10 mouse cellular contexts compared by ENCODE assay signal in the genomic region with DNA sequence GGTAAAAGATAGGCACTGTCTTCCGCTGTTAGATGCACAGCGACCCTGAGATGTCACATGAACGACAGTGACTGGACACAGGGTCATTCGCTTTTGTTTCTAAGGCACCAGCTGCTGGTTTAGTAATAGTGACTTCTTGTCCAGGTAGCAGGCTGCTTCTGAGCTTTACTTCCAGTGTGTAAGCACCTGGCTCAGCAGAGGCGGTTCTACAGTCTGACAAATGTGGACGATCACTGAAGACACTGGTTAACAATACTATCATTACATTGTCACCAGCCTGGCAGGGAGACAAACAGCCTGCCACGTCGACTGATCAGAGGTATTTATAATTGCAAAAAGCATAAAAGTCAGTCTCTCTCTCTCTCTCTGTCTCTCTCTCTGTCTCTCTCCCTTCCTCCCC.
DNase-seq lines count a peak whose midpoint lies in the region; ATAC-seq and TF ChIP-seq lines count a peak whose summit lies in the region.
"Had no signal": no experiment of that assay in that cellular context is flagged by ENCODE, and none has a peak within 500 bp of the region (broad histone marks: within the 10 kb centered on the region; RNA-seq: fewer than 3 reads in every experiment).

No protein-coding gene starts in this region.

- H3K4me3 ChIP-seq in embryonic facial prominence, embryonic 13.5 days = no peak overlapping the region
- no peak overlapping the region for H3K4me3 ChIP-seq in embryonic facial prominence, embryonic 10.5 days
- H3K4me3 ChIP-seq in liver, embryonic 15.5 days (replicated peaks) = no peak overlapping the region
- H3K4me3 ChIP-seq in liver, embryonic 11.5 days (ENCODE audit: low read depth, low read length) = no peak overlapping the region
- H3K4me3 ChIP-seq in intestine, embryonic 16.5 days (ENCODE audit: low read length) = no peak overlapping the region

- H3K9ac ChIP-seq in embryonic facial prominence, embryonic 13.5 days = no peak overlapping the region
- no peak overlapping the region for H3K9ac ChIP-seq in liver, embryonic 15.5 days
- H3K9ac ChIP-seq in liver, embryonic 11.5 days (ENCODE audit: low read depth, low read length) = no peak overlapping the region
- H3K9ac ChIP-seq in intestine, embryonic 16.5 days (ENCODE audit: low read depth, low read length) = no peak overlapping the region

- no peaks in the 10 kb centered on the region for H3K9me3 ChIP-seq in embryonic facial prominence, embryonic 13.5 days
- H3K9me3 ChIP-seq in embryonic facial prominence, embryonic 10.5 days = peaks cover 3% of the 10 kb centered on the region; the same call in 1 of the 2 replicates
- H3K9me3 ChIP-seq in liver, embryonic 15.5 days (replicated peaks) = no peaks in the 10 kb centered on the region
- H3K9me3 ChIP-seq in liver, embryonic 11.5 days (ENCODE audit: control insufficient read depth, low read length) = no peaks in the 10 kb centered on the region
- no peaks in the 10 kb centered on the region for H3K9me3 ChIP-seq in intestine, embryonic 16.5 days (ENCODE audit: control insufficient read depth, low read length)

- 62% methylated on average over 8 of the region's 8 CpGs for WGBS in embryonic facial prominence, embryonic 13.5 days
- 63% methylated on average over 8 of the region's 8 CpGs for WGBS in embryonic facial prominence, embryonic 10.5 days
- 59% methylated on average over 8 of the region's 8 CpGs for WGBS in liver, embryonic 15.5 days (ENCODE audit: insufficient replicate concordance)
- 60% methylated on average over 8 of the region's 8 CpGs for WGBS in liver, embryonic 11.5 days
- WGBS in intestine, embryonic 16.5 days = 52% methylated on average over 8 of the region's 8 CpGs

- TF ChIP-seq CTCF in brain, embryonic 14.5 days (IDR thresholded peaks at IDR 0.05; ENCODE audit: borderline replicate concordance, extremely low read depth, insufficient read depth, insufficient read length) = no peak

- ATAC-seq in embryonic facial prominence, embryonic 13.5 days (ENCODE audit: insufficient number of reproducible peaks, insufficient read depth, low FRiP score, low TSS enrichment, low read depth) = no peak
- no peak for ATAC-seq in liver, embryonic 15.5 days (ENCODE audit: insufficient read depth)
- no peak for ATAC-seq in liver, embryonic 11.5 days (replicated peaks; ENCODE audit: low FRiP score)
- ATAC-seq in intestine, embryonic 16.5 days = no peak
- ATAC-seq: Patski had no signal

- no peak for DNase-seq in embryonic facial prominence, embryonic 10.5 days (ENCODE audit: low spot score)
- DNase-seq in liver, embryonic 11.5 days (ENCODE audit: low spot score) = no peak
- peak; percentile 38 for DNase-seq in brain, embryonic 14.5 days (ENCODE audit: low read depth)
- no peak for DNase-seq in adrenal gland, postnatal 14 days
- no peak for DNase-seq in cerebellum, postnatal 25 days
- DNase-seq: retina, postnatal 1 day had no signal

- H3K4me2 ChIP-seq in embryonic facial prominence, embryonic 13.5 days = peak overlapping the region; percentile 77
- peak overlapping the region; percentile 54; the same call in 1 of the 2 replicates for H3K4me2 ChIP-seq in liver, embryonic 15.5 days
- no peak overlapping the region for H3K4me2 ChIP-seq in liver, embryonic 11.5 days
- H3K4me2 ChIP-seq in intestine, embryonic 16.5 days (ENCODE audit: low read depth, low read length) = peak overlapping the region; percentile 54; the same call in 1 of the 2 replicates

- no peak overlapping the region for H3K27ac ChIP-seq in embryonic facial prominence, embryonic 13.5 days
- H3K27ac ChIP-seq in embryonic facial prominence, embryonic 10.5 days (replicated peaks) = no peak overlapping the region
- no peak overlapping the region for H3K27ac ChIP-seq in liver, embryonic 15.5 days (replicated peaks)
- H3K27ac ChIP-seq in liver, embryonic 11.5 days (ENCODE audit: low read depth, low read length) = no peak overlapping the region
- no peak overlapping the region for H3K27ac ChIP-seq in intestine, embryonic 16.5 days (ENCODE audit: low read length)

- H3K4me1 ChIP-seq in embryonic facial prominence, embryonic 13.5 days = peaks cover 11% of the 10 kb centered on the region
- H3K4me1 ChIP-seq in embryonic facial prominence, embryonic 10.5 days = peaks cover 12% of the 10 kb centered on the region
- no peaks in the 10 kb centered on the region for H3K4me1 ChIP-seq in liver, embryonic 15.5 days (replicated peaks)
- no peaks in the 10 kb centered on the region for H3K4me1 ChIP-seq in liver, embryonic 11.5 days (replicated peaks; ENCODE audit: control insufficient read depth, insufficient read depth, low read length)
- no peaks in the 10 kb centered on the region; the same call in 1 of the 2 replicates for H3K4me1 ChIP-seq in intestine, embryonic 16.5 days (ENCODE audit: control insufficient read depth, insufficient read depth, low read length)

- no peaks in the 10 kb centered on the region for H3K36me3 ChIP-seq in embryonic facial prominence, embryonic 13.5 days
- no peaks in the 10 kb centered on the region for H3K36me3 ChIP-seq in embryonic facial prominence, embryonic 10.5 days (replicated peaks)
- no peaks in the 10 kb centered on the region for H3K36me3 ChIP-seq in liver, embryonic 15.5 days (replicated peaks)
- H3K36me3 ChIP-seq in liver, embryonic 11.5 days (ENCODE audit: control insufficient read depth, insufficient read depth, low read length) = no peaks in the 10 kb centered on the region
- H3K36me3 ChIP-seq in intestine, embryonic 16.5 days (ENCODE audit: control insufficient read depth, insufficient read depth, low read length) = no peaks in the 10 kb centered on the region

- peaks cover 17% of the 10 kb centered on the region; the same call in 1 of the 2 replicates for H3K27me3 ChIP-seq in embryonic facial prominence, embryonic 13.5 days
- H3K27me3 ChIP-seq in embryonic facial prominence, embryonic 10.5 days (replicated peaks; ENCODE audit: low read depth, poor library complexity, severe bottlenecking) = peaks cover 5% of the 10 kb centered on the region; the same call in 1 of the 2 replicates
- peaks cover 25% of the 10 kb centered on the region for H3K27me3 ChIP-seq in liver, embryonic 15.5 days
- peaks cover 8% of the 10 kb centered on the region for H3K27me3 ChIP-seq in liver, embryonic 11.5 days (replicated peaks; ENCODE audit: control insufficient read depth, insufficient read depth, low read length)
- no peaks in the 10 kb centered on the region; the same call in 1 of the 2 replicates for H3K27me3 ChIP-seq in intestine, embryonic 16.5 days (replicated peaks; ENCODE audit: control insufficient read depth, insufficient read depth, low read length)

- no peak for TF ChIP-seq POLR2A in brain, embryonic 14.5 days (IDR thresholded peaks at IDR 0.05; ENCODE audit: borderline replicate concordance, extremely low read depth, insufficient read depth, insufficient read length, poor library complexity, severe bottlenecking)
